Mouse (Mus musculus): ENCODE data around the gene Celf1. TPM values are rescaled to one million over a fixed set of nuclear protein-coding genes. Genes with fewer than 3 reads are reported as not detected.
"Not testable (repeated sequence)": the region's sequence is repeated elsewhere in the genome, so short reads cannot be mapped to it uniquely, and the experiment has no call there.

Celf1 gene
- total RNA-seq (2014; fragmentation: Nextera tagmentation): 82.1 and 92.9 TPM in 2 replicates
- total RNA-seq (2017): 57.9 and 75.2 TPM in 2 replicates

DNA sequence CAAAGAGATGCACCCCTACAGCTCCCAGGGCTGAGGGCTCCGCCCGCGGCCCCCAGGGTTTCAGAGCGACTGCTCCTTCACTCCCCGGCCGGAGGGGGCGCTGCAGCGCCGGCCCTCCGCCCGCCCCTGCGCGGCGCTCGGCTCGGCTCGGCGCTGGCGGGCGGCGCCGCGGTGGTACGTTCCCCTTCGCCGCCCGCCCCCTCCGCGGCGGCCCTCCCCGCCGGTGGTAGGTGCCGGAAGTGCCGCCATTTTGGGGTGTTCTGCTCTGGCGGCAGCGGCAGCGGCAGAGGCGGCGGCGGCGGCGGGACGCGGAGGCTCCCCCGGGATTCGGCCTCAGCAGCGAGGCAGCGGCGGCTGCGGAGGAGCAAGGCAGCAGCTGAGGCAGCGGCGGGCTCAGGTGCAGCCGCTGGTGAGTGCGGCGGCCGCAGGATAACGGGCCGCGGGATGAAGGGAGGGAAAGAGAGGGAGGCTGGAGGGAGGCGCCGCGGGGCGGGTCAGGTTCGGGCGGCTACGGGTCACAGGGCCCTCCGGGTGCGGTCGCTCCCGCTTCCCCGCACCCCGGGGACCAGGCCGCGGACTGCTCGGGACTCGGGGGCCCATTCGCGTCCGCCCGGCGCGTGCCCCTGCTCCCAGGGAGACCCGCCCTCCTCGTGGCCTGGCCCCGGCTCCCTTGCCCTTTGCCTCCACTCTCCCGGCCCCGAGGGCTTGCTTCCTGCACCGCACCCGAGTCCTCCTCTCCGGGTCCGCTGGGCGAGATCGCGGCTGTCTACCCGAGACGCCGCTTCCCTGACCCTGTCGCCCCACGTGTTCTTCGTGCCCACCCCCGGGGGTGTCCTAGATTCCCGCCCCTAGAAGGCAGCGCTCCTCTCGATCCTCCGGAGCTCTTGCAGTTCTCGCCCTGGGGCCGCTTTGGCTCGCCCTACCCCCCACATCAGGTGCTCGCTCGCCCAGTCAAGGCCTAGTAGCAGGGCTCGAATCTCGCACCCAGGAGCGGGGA lies at the start of gene Celf1:
Gene Celf1, plus strand, starts transcription at position 150 of the 997 bp plus-strand sequence.
- peak; percentile 81 for ATAC-seq (replicated peaks; ENCODE audit: low FRiP score, low TSS enrichment, poor library complexity, severe bottlenecking)

- ATAC-seq (replicated peaks; ENCODE audit: low FRiP score, low TSS enrichment, poor library complexity, severe bottlenecking): peak; percentile 77
These were observed 46.4 kb upstream of the Celf1 start for GRCm38 (mm10) chr2:90893673-90894298.

DNA sequence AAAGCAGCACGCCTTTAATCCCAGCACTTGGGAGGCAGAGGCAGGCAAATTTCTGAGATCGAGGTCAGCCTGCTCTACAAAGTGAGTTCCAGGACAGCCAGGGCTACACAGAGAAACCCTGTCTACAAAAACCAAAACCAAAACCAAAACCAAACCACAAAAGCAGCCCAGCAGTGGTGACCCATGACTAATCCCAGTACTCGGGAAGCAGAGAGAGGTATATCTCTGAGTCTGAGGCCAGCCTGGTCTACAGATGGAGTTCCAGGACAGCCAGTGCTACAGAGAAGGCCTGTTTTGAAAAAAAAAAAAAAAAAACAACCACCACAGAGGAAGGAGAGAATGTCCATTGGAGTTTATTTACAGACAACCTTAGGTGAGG lies 45.9 kb upstream of the Celf1 start:
- ATAC-seq (replicated peaks; ENCODE audit: low FRiP score, low TSS enrichment, poor library complexity, severe bottlenecking): not testable (repeated sequence)

DNA sequence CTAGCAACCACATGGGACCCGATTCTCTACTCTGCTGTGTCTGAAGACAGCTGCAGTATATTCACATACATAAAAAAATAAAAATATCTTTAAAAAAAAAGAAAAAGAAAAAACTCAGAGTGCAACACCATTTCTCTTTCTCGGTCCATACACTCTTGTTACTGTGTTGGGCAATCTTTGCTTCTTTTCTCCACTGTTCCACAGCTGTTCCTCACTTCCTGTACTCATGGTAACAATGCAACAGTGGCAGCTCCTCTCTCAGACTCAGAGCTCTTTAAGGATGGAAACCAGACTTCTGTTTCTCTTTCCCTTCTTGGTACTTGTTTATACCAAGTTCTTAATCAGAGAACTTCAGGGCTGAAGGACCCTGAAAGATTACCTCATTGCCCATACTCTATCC lies 36.8 kb upstream of the Celf1 start:
- ATAC-seq (replicated peaks; ENCODE audit: low FRiP score, low TSS enrichment, poor library complexity, severe bottlenecking): no peak

GRCm38 (mm10) chr2:90904076-90904855 lies 35.9 kb upstream of the Celf1 start, which contains the start of the genes Kbtbd4 and Ndufs3:
Kbtbd4 (plus strand) TSS chr2:90904740.
Ndufs3 (minus strand) TSS chr2:90904827.
- ATAC-seq (replicated peaks; ENCODE audit: low FRiP score, low TSS enrichment, poor library complexity, severe bottlenecking): peak; percentile 93

DNA sequence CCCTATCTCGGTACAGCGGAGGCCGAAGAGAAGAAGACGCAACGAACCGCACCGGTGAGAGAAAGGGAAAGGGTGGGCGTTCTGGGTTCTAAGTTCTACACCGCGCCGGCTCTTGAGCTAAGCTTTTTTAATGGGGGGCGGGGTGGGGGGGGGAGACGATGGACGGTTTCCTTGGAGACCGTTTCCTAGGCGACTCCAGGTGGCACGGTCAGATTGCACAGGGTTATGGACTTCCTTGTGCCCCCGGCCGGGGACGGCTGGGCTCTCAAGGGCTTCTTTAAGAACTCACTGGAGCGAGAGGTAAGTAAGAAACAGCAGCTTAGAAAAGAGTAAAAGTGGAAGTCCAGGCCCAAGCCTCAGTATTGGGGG lies 35.3 kb upstream of the Celf1 start:
- peak; percentile 35 for ATAC-seq (replicated peaks; ENCODE audit: low FRiP score, low TSS enrichment, poor library complexity, severe bottlenecking)

- no peak for ATAC-seq (replicated peaks; ENCODE audit: low FRiP score, low TSS enrichment, poor library complexity, severe bottlenecking)
These were observed 33.5 kb upstream of the Celf1 start for GRCm38 (mm10) chr2:90906721-90907120.

- no peak for ATAC-seq (replicated peaks; ENCODE audit: low FRiP score, low TSS enrichment, poor library complexity, severe bottlenecking)
These were observed 29.3 kb upstream of the Celf1 start for GRCm38 (mm10) chr2:90910861-90911260.

- ATAC-seq (replicated peaks; ENCODE audit: low FRiP score, low TSS enrichment, poor library complexity, severe bottlenecking): no peak
These were observed 28.5 kb upstream of the Celf1 start for GRCm38 (mm10) chr2:90911668-90912067.

DNA sequence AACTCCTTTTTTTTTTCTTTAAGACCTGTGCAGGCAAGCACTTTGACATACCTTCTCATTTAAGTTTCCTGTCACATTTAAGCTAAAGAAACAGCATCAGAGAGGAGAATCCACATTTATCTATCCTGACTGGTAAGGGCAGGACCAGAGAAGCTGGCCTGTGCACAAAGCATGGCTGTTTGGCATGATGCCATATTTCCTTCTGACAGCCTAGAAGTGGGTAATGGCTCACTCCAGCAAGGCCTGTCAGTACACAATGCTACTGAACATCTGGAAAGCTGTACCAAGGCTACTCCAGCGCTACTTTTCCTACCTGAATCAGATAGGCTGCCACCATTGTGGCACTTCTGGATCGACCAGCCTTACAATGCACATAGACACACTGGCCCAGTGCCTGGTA lies 26.5 kb upstream of the Celf1 start:
- ATAC-seq (replicated peaks; ENCODE audit: low FRiP score, low TSS enrichment, poor library complexity, severe bottlenecking): peak; percentile 35; the same call in 1 of the 2 replicates

DNA sequence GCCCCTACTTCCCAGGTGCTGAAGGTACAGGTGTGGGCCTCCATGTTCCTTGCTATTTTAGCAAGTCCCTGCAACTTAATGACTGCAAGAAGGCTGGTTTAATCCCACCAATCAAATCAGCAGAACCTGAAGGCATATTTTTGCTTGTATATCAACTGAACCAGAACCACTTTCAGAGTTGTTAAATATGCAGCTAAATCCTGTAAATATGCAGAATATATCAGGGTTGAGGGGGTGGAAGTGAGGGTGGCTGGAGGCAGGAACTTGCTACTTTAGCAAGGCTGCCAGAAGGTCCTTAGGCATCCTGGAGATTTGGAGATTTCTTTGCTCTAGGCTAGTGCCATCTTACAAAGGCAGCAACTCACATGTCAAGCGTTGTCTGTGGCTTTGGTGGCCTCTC lies 24.7 kb upstream of the Celf1 start:
- no peak for ATAC-seq (replicated peaks; ENCODE audit: low FRiP score, low TSS enrichment, poor library complexity, severe bottlenecking)

GRCm38 (mm10) chr2:90916560-90917232 lies 23.5 kb upstream of the Celf1 start:
- peak; percentile 13 for ATAC-seq (replicated peaks; ENCODE audit: low FRiP score, low TSS enrichment, poor library complexity, severe bottlenecking)

DNA sequence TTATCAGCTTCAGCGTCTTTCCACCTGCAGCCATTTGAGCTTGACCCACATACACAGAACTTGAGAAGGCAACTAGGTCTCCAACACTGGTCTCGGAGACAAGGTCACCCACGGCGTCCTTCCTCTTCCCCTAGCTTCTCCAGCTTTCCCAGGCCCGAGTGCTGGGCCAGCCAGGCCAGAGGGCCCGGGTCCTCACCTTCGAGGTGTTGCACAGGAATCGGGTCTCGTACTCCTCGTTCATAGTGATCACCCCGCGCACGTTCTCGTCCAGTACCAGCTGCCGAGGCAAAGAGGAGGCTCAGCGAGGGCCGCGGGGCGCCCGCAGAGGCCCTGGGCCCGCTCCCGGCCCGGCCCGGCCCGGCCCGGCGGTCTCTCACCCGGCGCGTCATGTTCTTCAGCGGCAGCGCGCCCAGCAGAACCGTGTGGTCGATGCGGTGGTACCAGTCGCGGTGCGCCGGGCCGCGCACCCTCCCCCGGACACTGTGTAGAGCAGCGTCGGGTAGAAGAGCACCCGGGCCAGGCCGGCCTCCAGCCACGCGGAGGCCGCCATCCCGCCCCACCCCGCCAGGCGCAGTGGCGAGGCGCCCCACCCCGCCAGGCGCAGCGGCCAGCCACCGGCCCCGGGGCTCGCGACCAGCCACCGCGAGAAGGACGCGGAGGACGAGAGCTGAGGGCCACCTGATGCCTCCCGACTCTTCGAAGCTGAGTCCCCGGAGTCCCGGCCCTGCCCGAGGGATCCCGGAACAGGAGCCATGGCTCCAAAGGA lies 22.8 kb upstream of the Celf1 start:
- ATAC-seq (replicated peaks; ENCODE audit: low FRiP score, low TSS enrichment, poor library complexity, severe bottlenecking): peak; percentile 80

GRCm38 (mm10) chr2:90917999-90918698 lies 22.0 kb upstream of the Celf1 start:
- ATAC-seq (replicated peaks; ENCODE audit: low FRiP score, low TSS enrichment, poor library complexity, severe bottlenecking): peak; percentile 49

DNA sequence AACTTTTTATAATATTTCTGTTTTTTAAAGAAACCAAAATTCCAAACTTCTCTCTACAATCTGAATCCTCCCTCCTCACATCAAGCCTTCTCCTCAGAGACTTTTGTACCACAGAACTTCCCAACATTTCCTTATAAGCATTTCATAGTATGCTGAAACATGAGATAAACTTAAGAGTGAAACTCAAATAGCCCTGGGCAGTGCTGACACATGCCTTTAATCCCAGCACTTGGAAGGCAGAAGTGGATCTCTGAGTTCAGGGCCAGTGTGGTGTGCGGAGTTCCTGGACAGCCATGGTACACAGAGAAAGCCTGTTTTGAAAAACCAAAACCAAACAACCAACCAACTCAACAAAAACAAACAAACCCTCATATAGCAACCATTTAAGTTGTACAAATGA lies 19.0 kb upstream of the Celf1 start:
- ATAC-seq (replicated peaks; ENCODE audit: low FRiP score, low TSS enrichment, poor library complexity, severe bottlenecking): no peak

- no peak for ATAC-seq (replicated peaks; ENCODE audit: low FRiP score, low TSS enrichment, poor library complexity, severe bottlenecking)
These were observed 17.5 kb upstream of the Celf1 start for GRCm38 (mm10) chr2:90922636-90923035.

GRCm38 (mm10) chr2:90928566-90928965 lies 11.6 kb upstream of the Celf1 start:
- no peak for ATAC-seq (replicated peaks; ENCODE audit: low FRiP score, low TSS enrichment, poor library complexity, severe bottlenecking)

- ATAC-seq (replicated peaks; ENCODE audit: low FRiP score, low TSS enrichment, poor library complexity, severe bottlenecking): no peak
These were observed 8.4 kb upstream of the Celf1 start for GRCm38 (mm10) chr2:90931829-90932228.

All from megakaryocyte-erythroid progenitor cell, adult 5-6 weeks (primary cell).